8 mouse cellular contexts compared by ENCODE assay signal in genomic region chr11:62047817-62048640, GRCm38 (mm10).
DNase-seq lines count a peak whose midpoint lies in the region; ATAC-seq and TF ChIP-seq lines count a peak whose summit lies in the region.

No protein-coding gene starts in this region.

- TF ChIP-seq POLR2A in brain, embryonic 14.5 days (IDR thresholded peaks at IDR 0.05; ENCODE audit: borderline replicate concordance, extremely low read depth, insufficient read depth, insufficient read length, poor library complexity, severe bottlenecking), result no peak

- intact Hi-C loops in left cerebral cortex, postnatal 25 days (cut with DNase I), result loop anchor here (1.0 to 5.0 kb wide), 3 partner anchors 79 to 232 kb away; no protein-coding TSS in a partner anchor

- H3K9ac ChIP-seq in midbrain, embryonic 14.5 days (replicated peaks; ENCODE audit: low read length), result no peak overlapping the region
- H3K9ac ChIP-seq in midbrain, embryonic 16.5 days (ENCODE audit: low read depth, low read length), result no peak overlapping the region
- no peak overlapping the region for H3K9ac ChIP-seq in hindbrain, embryonic 15.5 days

- H3K27ac ChIP-seq in midbrain, embryonic 14.5 days (replicated peaks; ENCODE audit: low read depth, low read length), result no peak overlapping the region
- no peak overlapping the region for H3K27ac ChIP-seq in midbrain, embryonic 16.5 days (ENCODE audit: low read length)
- H3K27ac ChIP-seq in hindbrain, embryonic 15.5 days (replicated peaks), result no peak overlapping the region

- H3K9me3 ChIP-seq in midbrain, embryonic 14.5 days (ENCODE audit: control insufficient read depth, low read length), result no peaks in the 10 kb centered on the region
- H3K9me3 ChIP-seq in midbrain, embryonic 16.5 days (replicated peaks; ENCODE audit: control insufficient read depth, low read length, poor library complexity, severe bottlenecking), result no peaks in the 10 kb centered on the region
- no peaks in the 10 kb centered on the region for H3K9me3 ChIP-seq in hindbrain, embryonic 15.5 days

- H3K4me3 ChIP-seq in midbrain, embryonic 14.5 days (replicated peaks; ENCODE audit: low read depth, low read length), result no peak overlapping the region
- H3K4me3 ChIP-seq in midbrain, embryonic 16.5 days (ENCODE audit: low read depth, low read length), result no peak overlapping the region
- no peak overlapping the region for H3K4me3 ChIP-seq in hindbrain, embryonic 15.5 days

- TF ChIP-seq CTCF in brain, embryonic 14.5 days (IDR thresholded peaks at IDR 0.05; ENCODE audit: borderline replicate concordance, extremely low read depth, insufficient read depth, insufficient read length), result peak; percentile 88

- no peaks in the 10 kb centered on the region for H3K36me3 ChIP-seq in midbrain, embryonic 14.5 days (ENCODE audit: control insufficient read depth, insufficient read depth, low read length)
- no peaks in the 10 kb centered on the region for H3K36me3 ChIP-seq in midbrain, embryonic 16.5 days (ENCODE audit: control insufficient read depth, insufficient read depth, low read length)
- no peaks in the 10 kb centered on the region for H3K36me3 ChIP-seq in hindbrain, embryonic 15.5 days

- no peak for ATAC-seq in midbrain, embryonic 14.5 days (ENCODE audit: low FRiP score, low TSS enrichment)
- ATAC-seq in midbrain, embryonic 16.5 days, result no peak
- ATAC-seq in erythroid progenitor cell, adult 5-6 weeks (replicated peaks; ENCODE audit: low FRiP score, poor library complexity, severe bottlenecking), result peak; percentile 72
- ATAC-seq in hindbrain, embryonic 15.5 days (ENCODE audit: low FRiP score, low read depth), result peak; percentile 51; the same call in 1 of the 2 replicates
- peak; percentile 56; the same call in 1 of the 2 replicates for ATAC-seq in neutrophil, adult 5-6 weeks (ENCODE audit: extremely low read depth, insufficient number of reproducible peaks, low FRiP score, poor library complexity, severe bottlenecking)

- H3K27me3 ChIP-seq in midbrain, embryonic 14.5 days (ENCODE audit: control insufficient read depth, insufficient read depth, low read length), result no peaks in the 10 kb centered on the region; the same call in 1 of the 2 replicates
- peaks cover 2% of the 10 kb centered on the region for H3K27me3 ChIP-seq in midbrain, embryonic 16.5 days (ENCODE audit: control insufficient read depth, insufficient read depth, low read depth, low read length)
- no peaks in the 10 kb centered on the region for H3K27me3 ChIP-seq in hindbrain, embryonic 15.5 days

- no peak overlapping the region for H3K4me2 ChIP-seq in midbrain, embryonic 14.5 days (ENCODE audit: low read length)
- no peak overlapping the region for H3K4me2 ChIP-seq in midbrain, embryonic 16.5 days (ENCODE audit: low read length)
- no peak overlapping the region for H3K4me2 ChIP-seq in hindbrain, embryonic 15.5 days

- no peaks in the 10 kb centered on the region for H3K4me1 ChIP-seq in midbrain, embryonic 14.5 days (ENCODE audit: control insufficient read depth, insufficient read depth, low read length)
- no peaks in the 10 kb centered on the region for H3K4me1 ChIP-seq in midbrain, embryonic 16.5 days (ENCODE audit: control insufficient read depth, insufficient read depth, low read length)
- no peaks in the 10 kb centered on the region for H3K4me1 ChIP-seq in hindbrain, embryonic 15.5 days (replicated peaks)

- peak; percentile 92 for DNase-seq in midbrain, embryonic 14.5 days
- peak; percentile 87 for DNase-seq in brain, embryonic 14.5 days (ENCODE audit: low read depth)
- peak; percentile 69 to 82 for DNase-seq in left cerebral cortex, postnatal 25 days (ENCODE audit: low spot score in 2 of 2)
- peak; percentile 68 for DNase-seq in thymus, postnatal 0 days (ENCODE audit: low spot score)

- WGBS in midbrain, embryonic 14.5 days, result 41% methylated on average over 9 of the region's 9 CpGs
- WGBS in midbrain, embryonic 16.5 days, result 39% methylated on average over 9 of the region's 9 CpGs
- 42% methylated on average over 9 of the region's 9 CpGs for WGBS in hindbrain, embryonic 15.5 days

Comparison
In these comparisons a context has a peak if more than half of its experiments do, and no peak if none do; other contexts are left out.
1. ATAC-seq: peak in erythroid progenitor cell, adult 5-6 weeks (single experiment), hindbrain, embryonic 15.5 days (single experiment) and neutrophil, adult 5-6 weeks (single experiment); none in midbrain, embryonic 14.5 days (single experiment) and midbrain, embryonic 16.5 days (single experiment).
2. Peak in every context shown above with its lines, with median percentiles within 50 percentile points of each other: DNase-seq.